In the genomic region with DNA sequence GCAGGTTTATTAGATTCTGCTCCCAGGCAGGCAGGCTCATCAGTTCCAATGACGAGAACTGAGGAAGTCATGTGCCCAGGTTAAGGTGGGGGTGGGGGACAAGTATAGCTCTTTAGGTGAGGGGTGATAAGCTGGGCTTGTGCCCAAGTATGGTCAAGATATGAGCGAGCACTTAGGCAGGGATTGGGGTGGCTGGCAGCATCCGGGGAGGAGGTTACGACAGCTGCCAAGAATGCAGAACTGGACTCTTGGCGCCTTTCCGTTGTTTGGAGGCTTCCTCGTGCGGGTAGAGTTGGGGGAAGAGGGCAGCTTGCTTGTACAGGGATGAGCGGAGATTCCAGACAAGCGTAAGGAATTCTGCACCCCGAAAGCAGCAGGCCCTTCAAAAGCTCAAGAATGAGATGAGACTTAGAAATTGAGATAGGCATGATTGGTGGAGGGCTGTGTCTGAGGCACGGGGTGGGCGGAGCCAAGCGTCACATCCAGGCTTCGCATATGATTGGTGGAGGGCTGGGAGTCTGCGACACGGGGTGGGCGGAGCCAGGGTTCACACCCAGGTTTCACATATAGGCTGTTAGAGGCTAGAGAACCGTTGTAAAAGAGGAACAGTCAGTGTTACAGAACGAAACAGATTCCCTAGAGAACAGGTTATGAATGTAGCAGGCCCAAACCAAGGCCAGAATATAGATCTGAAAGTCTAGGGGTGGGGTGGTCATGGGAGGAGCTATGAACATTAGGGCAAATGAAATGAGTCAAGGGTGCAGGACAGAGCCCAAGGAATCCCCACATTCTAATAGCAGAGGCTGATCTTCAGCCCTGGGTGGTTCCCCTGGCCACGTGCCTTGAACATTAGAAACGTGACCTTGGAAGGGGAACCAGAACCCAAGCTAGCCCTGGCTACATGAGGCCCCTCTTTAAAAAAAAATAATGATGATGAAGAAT, we compare ENCODE assay signal across 8 mouse cellular contexts. TPM values are rescaled to one million over a fixed set of nuclear protein-coding genes. Genes with fewer than 3 reads are reported as not detected.
DNase-seq lines count a peak whose midpoint lies in the region; ATAC-seq and TF ChIP-seq lines count a peak whose summit lies in the region.

No protein-coding gene starts in this region.

- H3K36me3 ChIP-seq in hindbrain, embryonic 10.5 days, result no peaks in the 10 kb centered on the region
- no peaks in the 10 kb centered on the region for H3K36me3 ChIP-seq in lung, embryonic 15.5 days
- peaks cover 58% of the 10 kb centered on the region for H3K36me3 ChIP-seq in thymus, adult 2 months (ENCODE audit: control insufficient read depth, insufficient read depth, low read length)

- H3K9me3 ChIP-seq in hindbrain, embryonic 10.5 days, result no peaks in the 10 kb centered on the region
- no peaks in the 10 kb centered on the region for H3K9me3 ChIP-seq in lung, embryonic 15.5 days

- peak; percentile 97 for ATAC-seq in lung, embryonic 15.5 days (ENCODE audit: borderline replicate concordance, extremely low read depth, low FRiP score, low TSS enrichment)

- no peak for TF ChIP-seq POLR2A in olfactory bulb, adult 2 months (IDR thresholded peaks at IDR 0.05; ENCODE audit: insufficient read depth, low read depth, low read length)
- 0 out of 2 replicates have a peak, but pooled peaks have one; percentile 35 for TF ChIP-seq POLR2A in thymus, adult 2 months (IDR thresholded peaks at IDR 0.05; ENCODE audit: control insufficient read depth, extremely low read depth, insufficient read depth, low read length, poor library complexity)

- peak overlapping the region; percentile 44 for H3K4me3 ChIP-seq in hindbrain, embryonic 10.5 days
- peak overlapping the region; percentile 40 for H3K4me3 ChIP-seq in lung, embryonic 15.5 days
- H3K4me3 ChIP-seq in olfactory bulb, adult 2 months (ENCODE audit: insufficient read depth, low read depth, low read length), result peak overlapping the region; percentile 31
- peak overlapping the region; percentile 44 for H3K4me3 ChIP-seq in thymus, adult 2 months (ENCODE audit: control insufficient read depth, insufficient read depth, low read length)

- H3K9ac ChIP-seq in lung, embryonic 15.5 days, result no peak overlapping the region

- no peak for TF ChIP-seq CTCF in olfactory bulb, adult 2 months (IDR thresholded peaks at IDR 0.05; ENCODE audit: insufficient read depth, low read depth, low read length)
- no peak for TF ChIP-seq CTCF in thymus, adult 2 months (IDR thresholded peaks at IDR 0.05; ENCODE audit: borderline replicate concordance, control insufficient read depth, extremely low read depth, insufficient read depth, low read length, poor library complexity)

- H3K27me3 ChIP-seq in hindbrain, embryonic 10.5 days (ENCODE audit: insufficient read depth, poor library complexity, severe bottlenecking), result no peaks in the 10 kb centered on the region
- no peaks in the 10 kb centered on the region for H3K27me3 ChIP-seq in lung, embryonic 15.5 days
- no peaks in the 10 kb centered on the region for H3K27me3 ChIP-seq in thymus, adult 2 months (ENCODE audit: control insufficient read depth, insufficient read depth, low read length)

- peak overlapping the region; percentile 66 for H3K27ac ChIP-seq in hindbrain, embryonic 10.5 days
- H3K27ac ChIP-seq in lung, embryonic 15.5 days, result peak overlapping the region; percentile 76
- no peak overlapping the region for H3K27ac ChIP-seq in olfactory bulb, adult 2 months (ENCODE audit: insufficient read depth, low read depth, low read length)
- H3K27ac ChIP-seq in thymus, adult 2 months (ENCODE audit: control insufficient read depth, insufficient read depth, low read length), result peak overlapping the region; percentile 72

- WGBS in hindbrain, embryonic 10.5 days, result 27% methylated on average over 22 of the region's 22 CpGs
- WGBS in lung, embryonic 15.5 days, result 16% methylated on average over 22 of the region's 22 CpGs
- WGBS in olfactory bulb, adult 2 months, result 22% methylated on average over 22 of the region's 22 CpGs
- WGBS in thymus, adult 2 months, result 15% methylated on average over 22 of the region's 22 CpGs

- H3K4me2 ChIP-seq in lung, embryonic 15.5 days, result peak overlapping the region; percentile 66

- H3K4me1 ChIP-seq in hindbrain, embryonic 10.5 days (replicated peaks), result no peaks in the 10 kb centered on the region
- peaks cover 4% of the 10 kb centered on the region; the same call in 1 of the 2 replicates for H3K4me1 ChIP-seq in lung, embryonic 15.5 days
- peaks cover 5% of the 10 kb centered on the region for H3K4me1 ChIP-seq in olfactory bulb, adult 2 months (ENCODE audit: control insufficient read depth, insufficient read depth, low read length)
- peaks cover 19% of the 10 kb centered on the region for H3K4me1 ChIP-seq in thymus, adult 2 months (replicated peaks; ENCODE audit: control insufficient read depth, insufficient read depth, low read length)

- peak; percentile 7 for DNase-seq in MN1 (ENCODE audit: low spot score)
- DNase-seq in cerebellum, adult 9-10 months, result peak; percentile 23
- DNase-seq in frontal cortex, adult 2 months (ENCODE audit: extremely low spot score in 1 of 2, low spot score in 1 of 2), result peak; percentile 11 to 32
- peak; percentile 75 for DNase-seq in hindbrain, embryonic 10.5 days (ENCODE audit: low spot score)
- DNase-seq in layer of hippocampus, adult 9-10 months (ENCODE audit: low spot score), result peak; percentile 56
- DNase-seq in thymus, adult 2 months, result peak; percentile 90

RNA-seq across cellular contexts. Expression of gene Sp100, which starts 53.7 kb away (rescaled TPM):
- polyA plus RNA-seq in frontal cortex, adult 2 months (2012; rRNA removed), result 7.0 and 7.1 TPM in 2 replicates
- 0.29 and 0.58 TPM in 2 replicates for polyA plus RNA-seq in hindbrain, embryonic 10.5 days (2016; fragmentation: Nextera tagmentation; extraction: Ambion mirVana)
- polyA plus RNA-seq in lung, embryonic 15.5 days (2015; fragmentation: Nextera tagmentation; extraction: Ambion mirVana), result 2.4 and 3.7 TPM in 2 replicates
- 182 TPM in 1 of 2 replicates, not detected in the other for polyA plus RNA-seq in olfactory bulb, adult 2 months (2012; ENCODE audit: insufficient read depth, insufficient read length, low replicate concordance, missing spikeins)
- 60.6 and 68.0 TPM in 2 replicates for polyA plus RNA-seq in thymus, adult 2 months (2012; rRNA removed)

Comparison
In these comparisons a context has a peak if more than half of its experiments do, and no peak if none do; other contexts are left out.
1. DNase-seq: peak in every context shown above with its lines; median percentile 90 in thymus, adult 2 months; 75 in hindbrain, embryonic 10.5 days; 56 in layer of hippocampus, adult 9-10 months; 23 in cerebellum, adult 9-10 months; 22 in frontal cortex, adult 2 months; 7 in MN1.